Mouse (Mus musculus): ENCODE measurements at regions not wholly inside any gene's neighbourhood (a gene's known extent, or its start where the extent isn't known, plus 50 kb on each side); places are given as distances from the start of the nearest gene placed in this dataset.

DNA sequence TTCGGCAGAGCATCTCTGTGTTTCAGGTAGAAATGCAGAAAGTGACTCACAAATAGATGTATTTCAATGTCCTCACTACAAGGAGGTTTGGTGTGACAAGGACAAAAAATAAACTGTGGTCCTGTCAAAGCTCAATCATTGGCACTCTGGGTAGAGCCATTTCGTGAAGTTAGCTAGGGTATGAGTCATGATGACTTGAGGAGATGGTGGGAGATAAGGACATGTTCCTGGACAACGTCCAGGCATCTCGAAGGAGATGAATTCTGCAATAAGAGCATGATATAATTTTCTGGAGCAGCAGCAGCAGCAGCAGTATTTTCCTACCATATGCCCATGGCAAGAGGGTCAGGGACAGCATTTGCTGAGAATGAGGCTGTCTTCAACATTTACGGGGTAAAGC, 217.7 kb downstream of the Ttc32 start:
- no peak overlapping the region for H3K4me3 ChIP-seq (ENCODE audit: low read depth, low read length)
- H3K9me3 ChIP-seq (ENCODE audit: control insufficient read depth, low read length) = no peaks in the 10 kb centered on the region
- no peaks in the 10 kb centered on the region for H3K36me3 ChIP-seq (ENCODE audit: control insufficient read depth, insufficient read depth, low read length)
- no peak overlapping the region for H3K4me2 ChIP-seq (ENCODE audit: low read depth, low read length)
- WGBS = 87% methylated on average over 5 of the region's 5 CpGs
- no peak overlapping the region for H3K27ac ChIP-seq (ENCODE audit: low read depth, low read length)
- no peak overlapping the region for H3K9ac ChIP-seq (replicated peaks; ENCODE audit: low read depth, low read length)
- no peak for ATAC-seq (ENCODE audit: low read depth)
- H3K4me1 ChIP-seq (ENCODE audit: control insufficient read depth, insufficient read depth, low read length) = no peaks in the 10 kb centered on the region
- H3K27me3 ChIP-seq (ENCODE audit: control insufficient read depth, insufficient read depth, low read length) = no peaks in the 10 kb centered on the region

DNA sequence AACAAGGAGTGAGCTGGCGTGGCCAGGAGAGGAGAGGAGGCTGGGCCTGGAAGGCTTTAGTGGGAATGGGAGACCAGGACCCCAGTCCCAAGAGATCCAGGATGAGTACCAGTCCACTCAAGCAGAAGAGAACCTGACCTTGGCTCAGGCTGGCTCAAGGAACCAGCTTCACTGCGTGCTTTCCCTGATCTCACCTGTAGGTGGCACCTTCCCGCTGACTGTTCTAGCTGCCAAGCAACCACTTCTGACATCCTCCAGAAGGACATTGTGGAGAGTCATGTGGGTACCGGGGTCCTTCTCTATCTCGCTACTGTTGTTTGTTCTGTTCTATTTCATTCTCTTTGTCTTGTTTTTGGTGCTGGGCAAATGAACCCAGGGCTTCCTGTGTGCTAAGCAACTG, 222.0 kb downstream of the Ttc32 start:
- Histone ChIP-seq H3K27ac (ENCODE audit: low read depth, low read length) (no peak overlapping the region), H3K4me3 (ENCODE audit: low read depth, low read length) (no peak overlapping the region), H3K4me2 (ENCODE audit: low read depth, low read length) (no peak overlapping the region), H3K9me3 (ENCODE audit: control insufficient read depth, low read length) (no peaks in the 10 kb centered on the region), H3K4me1 (ENCODE audit: control insufficient read depth, insufficient read depth, low read length) (peaks cover 10% of the 10 kb centered on the region), H3K36me3 (ENCODE audit: control insufficient read depth, insufficient read depth, low read length) (no peaks in the 10 kb centered on the region), H3K27me3 (ENCODE audit: control insufficient read depth, insufficient read depth, low read length) (no peaks in the 10 kb centered on the region), H3K9ac (replicated peaks; ENCODE audit: low read depth, low read length) (no peak overlapping the region)
- WGBS = 25% methylated on average over 5 of the region's 5 CpGs
- peak; percentile 32; the same call in 1 of the 2 replicates for ATAC-seq (ENCODE audit: low read depth)

DNA sequence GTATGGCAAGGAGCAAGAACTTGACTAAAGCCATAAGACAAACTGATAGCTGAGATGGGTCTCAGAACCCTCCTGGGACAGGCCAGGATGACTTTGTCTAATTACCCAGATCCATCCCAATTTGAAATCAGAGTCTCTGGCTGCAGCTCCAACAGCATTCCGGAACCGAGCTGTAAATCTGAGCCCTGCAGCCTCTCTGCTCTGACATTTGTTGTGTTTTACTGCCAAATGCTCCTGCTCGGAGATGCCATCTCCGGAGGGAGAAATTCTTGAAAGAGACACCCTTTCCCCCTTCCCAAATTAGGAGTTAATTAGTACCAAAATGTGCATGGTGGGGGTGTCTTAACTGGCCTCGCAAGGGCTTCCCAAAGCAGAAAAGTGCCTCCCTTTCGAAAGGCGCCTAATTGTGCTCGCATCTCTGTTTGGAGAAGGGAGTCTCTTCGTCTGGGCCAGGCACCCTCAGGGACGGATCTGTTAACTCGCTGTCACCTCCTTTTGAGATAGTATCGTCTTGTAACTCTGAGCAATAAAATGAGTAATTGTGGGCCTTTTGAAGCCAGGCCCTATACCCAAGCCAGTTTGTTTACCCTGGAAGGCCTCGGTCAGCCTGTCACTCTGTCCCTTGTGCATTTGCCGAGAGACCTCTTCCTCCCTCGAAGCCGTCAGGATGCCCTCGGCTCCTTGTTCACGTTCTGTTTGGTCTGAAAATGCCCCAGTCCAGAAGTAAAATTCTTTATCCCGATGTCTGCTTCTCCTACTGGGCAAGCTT, 223.7 kb downstream of the Ttc32 start:
- Histone ChIP-seq H3K4me3 (ENCODE audit: low read depth, low read length) (no peak overlapping the region), H3K27ac (ENCODE audit: low read depth, low read length) (no peak overlapping the region), H3K9me3 (ENCODE audit: control insufficient read depth, low read length) (no peaks in the 10 kb centered on the region), H3K27me3 (ENCODE audit: control insufficient read depth, insufficient read depth, low read length) (no peaks in the 10 kb centered on the region), H3K4me2 (ENCODE audit: low read depth, low read length) (no peak overlapping the region), H3K9ac (replicated peaks; ENCODE audit: low read depth, low read length) (no peak overlapping the region), H3K36me3 (ENCODE audit: control insufficient read depth, insufficient read depth, low read length) (no peaks in the 10 kb centered on the region), H3K4me1 (ENCODE audit: control insufficient read depth, insufficient read depth, low read length) (peaks cover 10% of the 10 kb centered on the region)
- 0 out of 2 replicates have a peak, but pooled peaks have one; percentile 22 for ATAC-seq (ENCODE audit: low read depth)
- WGBS = 8% methylated on average over 19 of the region's 19 CpGs

DNA sequence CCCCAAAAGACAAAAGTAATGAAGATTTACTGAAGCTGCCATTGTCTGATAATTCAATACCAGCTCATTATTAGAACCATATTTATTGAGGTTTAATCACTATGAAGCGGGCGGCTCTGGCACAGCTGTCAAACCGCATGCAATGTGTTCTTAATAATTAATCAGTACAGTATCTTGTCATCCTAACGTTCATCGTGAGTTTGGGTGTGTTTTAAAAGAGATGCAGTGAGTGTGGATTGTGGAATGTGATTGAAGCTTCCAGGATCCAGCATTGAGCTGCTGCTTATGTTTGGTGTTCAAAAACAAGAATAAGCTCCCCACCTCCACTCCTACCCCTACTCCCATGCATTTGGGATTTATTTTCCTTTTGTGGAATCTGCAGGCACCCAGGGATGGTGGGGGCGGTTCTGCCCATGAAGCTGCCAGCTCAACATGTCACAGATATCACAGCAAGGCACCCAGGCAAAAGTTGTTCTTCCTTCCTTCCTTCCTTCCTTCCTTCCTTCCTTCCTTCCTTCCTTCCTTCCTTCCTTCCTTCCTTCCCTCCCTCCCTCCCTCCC, 224.6 kb downstream of the Ttc32 start:
- Histone ChIP-seq H3K27ac (ENCODE audit: low read depth, low read length) (no peak overlapping the region), H3K9ac (replicated peaks; ENCODE audit: low read depth, low read length) (no peak overlapping the region), H3K4me1 (ENCODE audit: control insufficient read depth, insufficient read depth, low read length) (peaks cover 10% of the 10 kb centered on the region), H3K4me3 (ENCODE audit: low read depth, low read length) (no peak overlapping the region), H3K4me2 (ENCODE audit: low read depth, low read length) (no peak overlapping the region), H3K27me3 (ENCODE audit: control insufficient read depth, insufficient read depth, low read length) (no peaks in the 10 kb centered on the region), H3K9me3 (ENCODE audit: control insufficient read depth, low read length) (no peaks in the 10 kb centered on the region), H3K36me3 (ENCODE audit: control insufficient read depth, insufficient read depth, low read length) (no peaks in the 10 kb centered on the region)
- 24% methylated on average over 6 of the region's 6 CpGs for WGBS
- ATAC-seq (ENCODE audit: low read depth) = no peak; the same call in 1 of the 2 replicates

DNA sequence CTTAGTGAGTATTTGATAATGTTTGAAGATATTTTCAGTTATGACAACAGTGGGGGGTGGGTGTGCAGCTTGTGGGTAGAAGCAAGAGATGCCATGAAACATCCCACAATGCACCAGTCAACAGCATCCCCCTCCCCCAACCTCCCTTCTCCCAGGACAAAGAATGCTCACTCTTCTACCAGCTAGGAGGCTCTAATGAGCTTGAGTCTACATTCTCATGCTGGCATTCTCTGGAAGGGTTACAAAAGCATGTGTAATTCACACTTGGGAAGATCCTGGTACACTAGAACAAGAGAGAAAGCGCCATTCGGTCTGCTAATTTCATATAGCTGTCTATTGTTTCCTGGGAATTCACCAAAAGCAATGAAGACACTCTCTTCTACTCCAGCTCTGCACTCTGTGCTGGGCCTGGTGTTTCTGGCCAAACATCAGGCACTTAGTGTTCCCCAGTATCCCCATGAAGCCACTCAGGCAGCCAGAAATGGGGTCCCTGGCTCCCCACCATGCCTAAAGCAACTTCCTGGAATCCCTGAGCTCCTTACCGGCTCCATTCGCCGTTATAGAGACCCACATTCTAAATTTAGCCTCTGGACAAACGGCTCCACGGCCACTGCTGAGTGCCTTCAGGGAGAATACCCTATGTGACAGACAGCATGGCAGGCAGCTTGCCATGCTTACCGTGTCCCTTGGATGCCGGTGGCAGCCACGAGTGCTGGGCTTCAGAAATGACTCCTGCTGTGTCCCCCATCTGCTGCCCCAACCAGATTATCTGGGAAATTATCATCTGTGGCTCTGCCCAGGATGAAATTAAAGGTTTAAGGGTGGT, 226.1 kb downstream of the Ttc32 start:
- no peaks in the 10 kb centered on the region for H3K27me3 ChIP-seq (ENCODE audit: control insufficient read depth, insufficient read depth, low read length)
- no peaks in the 10 kb centered on the region for H3K36me3 ChIP-seq (ENCODE audit: control insufficient read depth, insufficient read depth, low read length)
- no peak overlapping the region for H3K9ac ChIP-seq (replicated peaks; ENCODE audit: low read depth, low read length)
- H3K4me1 ChIP-seq (ENCODE audit: control insufficient read depth, insufficient read depth, low read length) = peaks cover 10% of the 10 kb centered on the region
- no peaks in the 10 kb centered on the region for H3K9me3 ChIP-seq (ENCODE audit: control insufficient read depth, low read length)
- 72% methylated on average over 10 of the region's 10 CpGs for WGBS
- H3K4me3 ChIP-seq (ENCODE audit: low read depth, low read length) = no peak overlapping the region
- no peak for ATAC-seq (ENCODE audit: low read depth)
- no peak overlapping the region for H3K27ac ChIP-seq (ENCODE audit: low read depth, low read length)
- no peak overlapping the region for H3K4me2 ChIP-seq (ENCODE audit: low read depth, low read length)

DNA sequence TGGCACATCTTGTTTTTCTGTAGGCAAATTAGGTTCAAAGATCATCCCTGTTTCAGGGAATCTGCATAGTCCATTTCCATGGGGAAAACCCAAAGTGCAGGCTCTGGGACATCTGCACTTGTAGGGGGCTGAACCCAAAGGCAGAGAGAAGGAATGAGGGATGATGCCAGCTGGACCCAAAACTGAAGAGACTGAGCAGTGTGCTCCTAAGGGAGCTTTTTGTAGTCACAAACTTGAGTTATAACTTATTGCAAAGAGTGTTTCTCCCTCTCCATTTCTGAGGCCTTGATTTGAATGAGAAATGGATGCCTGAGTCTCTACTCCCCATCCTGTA, 226.7 kb downstream of the Ttc32 start:
- H3K27me3 ChIP-seq (ENCODE audit: control insufficient read depth, insufficient read depth, low read length) = no peaks in the 10 kb centered on the region
- no peaks in the 10 kb centered on the region for H3K36me3 ChIP-seq (ENCODE audit: control insufficient read depth, insufficient read depth, low read length)
- H3K27ac ChIP-seq (ENCODE audit: low read depth, low read length) = no peak overlapping the region
- ATAC-seq (ENCODE audit: low read depth) = no peak
- H3K4me1 ChIP-seq (ENCODE audit: control insufficient read depth, insufficient read depth, low read length) = peaks cover 10% of the 10 kb centered on the region
- H3K4me3 ChIP-seq (ENCODE audit: low read depth, low read length) = no peak overlapping the region
- no peak overlapping the region for H3K4me2 ChIP-seq (ENCODE audit: low read depth, low read length)
- H3K9ac ChIP-seq (replicated peaks; ENCODE audit: low read depth, low read length) = no peak overlapping the region
- no peaks in the 10 kb centered on the region for H3K9me3 ChIP-seq (ENCODE audit: control insufficient read depth, low read length)

DNA sequence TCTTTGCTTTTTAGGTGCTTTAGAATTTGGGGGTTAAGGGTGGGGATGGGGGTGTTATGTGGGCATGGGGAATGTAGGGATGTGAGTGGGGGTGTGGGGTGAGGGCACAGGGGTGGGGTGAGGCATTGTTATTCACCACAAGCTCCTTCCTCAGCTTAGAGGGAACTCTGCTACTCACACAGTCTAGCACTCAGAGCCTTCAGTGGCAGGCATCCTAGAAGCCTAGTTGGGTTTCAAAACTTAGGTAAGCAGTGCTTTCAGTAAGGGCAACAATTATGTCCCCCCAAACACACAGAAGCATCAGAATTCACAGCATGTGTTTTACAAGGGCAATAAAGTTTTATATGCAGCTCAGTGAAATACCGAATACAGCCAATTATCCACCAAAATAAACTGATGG, 228.4 kb downstream of the Ttc32 start:
- H3K4me1 ChIP-seq (ENCODE audit: control insufficient read depth, insufficient read depth, low read length) = peaks cover 9% of the 10 kb centered on the region
- H3K4me3 ChIP-seq (ENCODE audit: low read depth, low read length) = no peak overlapping the region
- H3K36me3 ChIP-seq (ENCODE audit: control insufficient read depth, insufficient read depth, low read length) = no peaks in the 10 kb centered on the region
- H3K27me3 ChIP-seq (ENCODE audit: control insufficient read depth, insufficient read depth, low read length) = no peaks in the 10 kb centered on the region
- no peak overlapping the region for H3K4me2 ChIP-seq (ENCODE audit: low read depth, low read length)
- 14% methylated on average over 1 of the region's 1 CpGs for WGBS
- H3K27ac ChIP-seq (ENCODE audit: low read depth, low read length) = no peak overlapping the region
- ATAC-seq (ENCODE audit: low read depth) = peak; percentile 58; the same call in 1 of the 2 replicates
- H3K9me3 ChIP-seq (ENCODE audit: control insufficient read depth, low read length) = no peaks in the 10 kb centered on the region
- H3K9ac ChIP-seq (replicated peaks; ENCODE audit: low read depth, low read length) = no peak overlapping the region

DNA sequence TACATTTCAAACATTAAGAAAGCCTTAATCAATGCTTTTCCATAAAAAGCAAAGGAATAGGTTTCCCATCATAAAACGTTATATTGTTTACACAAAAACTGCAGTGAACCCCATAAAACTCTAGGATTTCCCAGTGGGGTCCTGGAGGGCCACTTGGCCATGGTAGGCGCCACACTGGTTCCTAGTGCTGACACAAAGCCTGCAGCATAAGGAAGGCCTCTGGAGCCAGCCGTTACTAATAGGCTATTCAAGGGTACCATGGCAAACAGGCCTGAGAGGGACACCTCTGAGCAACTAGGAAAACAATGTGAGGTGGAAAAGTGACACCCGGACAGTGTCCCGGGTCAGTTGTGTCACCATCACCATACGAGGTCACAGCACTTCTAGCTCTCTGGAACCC, 231.9 kb downstream of the Ttc32 start:
- Histone ChIP-seq H3K4me3 (ENCODE audit: low read depth, low read length) (no peak overlapping the region), H3K27me3 (ENCODE audit: control insufficient read depth, insufficient read depth, low read length) (no peaks in the 10 kb centered on the region), H3K36me3 (ENCODE audit: control insufficient read depth, insufficient read depth, low read length) (no peaks in the 10 kb centered on the region), H3K9me3 (ENCODE audit: control insufficient read depth, low read length) (no peaks in the 10 kb centered on the region), H3K4me2 (ENCODE audit: low read depth, low read length) (no peak overlapping the region), H3K9ac (replicated peaks; ENCODE audit: low read depth, low read length) (no peak overlapping the region), H3K4me1 (ENCODE audit: control insufficient read depth, insufficient read depth, low read length) (no peaks in the 10 kb centered on the region), H3K27ac (ENCODE audit: low read depth, low read length) (no peak overlapping the region)
- 22% methylated on average over 6 of the region's 6 CpGs for WGBS
- ATAC-seq (ENCODE audit: low read depth) = no peak

DNA sequence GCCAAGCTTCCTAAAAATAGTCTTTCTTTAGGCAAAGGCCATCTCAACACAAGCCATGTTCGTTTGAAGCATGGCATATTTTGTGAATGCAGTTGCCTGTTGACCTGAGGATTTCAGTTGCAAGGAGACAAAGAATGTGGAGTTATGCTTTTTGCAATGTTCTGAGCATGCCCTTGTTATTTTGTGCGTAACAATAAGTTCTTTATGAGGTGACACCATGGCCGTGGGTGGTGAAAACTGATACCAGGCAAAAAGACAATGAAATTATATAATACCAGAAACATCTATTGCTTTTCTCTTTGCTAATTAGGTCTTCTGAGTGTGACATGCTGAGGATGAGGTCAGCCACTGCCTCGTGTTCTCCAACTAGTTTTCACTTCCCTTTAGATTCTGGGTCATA, 236.4 kb downstream of the Ttc32 start:
- no peak for ATAC-seq (ENCODE audit: low read depth)
- Histone ChIP-seq H3K27ac (ENCODE audit: low read depth, low read length) (no peak overlapping the region), H3K4me1 (ENCODE audit: control insufficient read depth, insufficient read depth, low read length) (no peaks in the 10 kb centered on the region), H3K9ac (replicated peaks; ENCODE audit: low read depth, low read length) (no peak overlapping the region), H3K4me3 (ENCODE audit: low read depth, low read length) (no peak overlapping the region), H3K9me3 (ENCODE audit: control insufficient read depth, low read length) (no peaks in the 10 kb centered on the region), H3K4me2 (ENCODE audit: low read depth, low read length) (no peak overlapping the region), H3K27me3 (ENCODE audit: control insufficient read depth, insufficient read depth, low read length) (no peaks in the 10 kb centered on the region), H3K36me3 (ENCODE audit: control insufficient read depth, insufficient read depth, low read length) (no peaks in the 10 kb centered on the region)
- WGBS = 81% methylated on average over 4 of the region's 4 CpGs
